Mouse (Mus musculus) small intestine, adult 2 months (tissue): Measurements from ENCODE around the gene Vmn2r8.

Experiments
- CTCF ChIP-seq: fragments of 200-500 bp; IDR thresholded peaks from 2 replicates; pipeline ENCODE4 v1.5.1; 2012; ENCODE audit warnings: low read depth, mild to moderate bottlenecking, control low read depth, inconsistent platforms, low read length, moderate library complexity, mixed read lengths; ENCODE audit not compliant: insufficient replicate concordance, insufficient read length; ENCODE audit errors: extremely low read depth
- POLR2A ChIP-seq: fragments of 200-500 bp; IDR thresholded peaks from 2 replicates; pipeline ENCODE4 v1.6.1; 2012; ENCODE audit warnings: low read depth, mild to moderate bottlenecking, control low read depth, inconsistent platforms, low read length, moderate library complexity

DNA sequence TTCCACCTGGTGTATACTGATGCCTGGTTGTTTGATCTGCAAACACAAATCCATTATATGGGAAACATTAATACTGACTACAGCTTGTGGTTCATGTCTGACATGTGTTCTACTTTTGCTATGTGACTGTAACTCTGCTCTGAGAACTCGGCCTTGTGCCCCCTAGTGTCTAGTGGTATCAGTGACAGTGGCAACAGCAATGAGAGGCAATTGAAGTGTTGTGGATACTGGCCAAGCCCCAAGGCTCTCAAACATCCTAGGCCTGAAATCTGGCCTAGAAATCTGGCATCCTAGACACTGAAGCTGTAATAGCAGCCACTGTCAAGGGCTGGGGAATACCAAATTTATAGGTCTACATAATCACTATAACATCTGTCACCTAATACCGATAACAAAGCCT, 64.8 kb downstream of the Vmn2r8 start:
- TF ChIP-seq CTCF (no peak), POLR2A (no peak)
